Comparison of ENCODE assay signal across 8 mouse cellular contexts in the genomic region with DNA sequence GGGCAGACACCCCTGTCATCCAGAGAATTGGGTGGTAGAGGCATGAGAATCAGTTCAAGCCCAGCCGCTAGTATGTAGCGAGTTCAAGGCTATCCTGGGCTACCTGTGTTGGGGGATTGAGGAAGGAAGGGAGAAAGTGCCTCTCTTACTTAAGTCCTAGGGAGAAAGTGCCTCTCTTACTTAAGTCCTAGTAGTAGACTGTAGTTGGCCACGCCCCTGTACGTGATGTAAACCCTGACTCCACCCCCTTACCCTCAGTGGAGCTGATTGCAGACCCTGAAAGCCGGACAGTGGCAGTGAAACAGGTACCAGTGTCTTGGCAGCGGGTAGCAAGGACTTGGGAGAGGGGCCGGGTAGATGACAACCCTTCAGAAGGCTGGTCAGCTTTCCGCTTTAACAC. TPM values are rescaled to one million over a fixed set of nuclear protein-coding genes. Genes with fewer than 3 reads are reported as not detected.
DNase-seq lines count a peak whose midpoint lies in the region; ATAC-seq and TF ChIP-seq lines count a peak whose summit lies in the region.

No protein-coding gene starts in this region.

- H3K4me3 ChIP-seq in E14TG2a.4 (replicated peaks; ENCODE audit: low read length), result peak overlapping the region; percentile 98
- H3K4me3 ChIP-seq in embryonic facial prominence, embryonic 15.5 days (replicated peaks), result peak overlapping the region; percentile 72
- peak overlapping the region; percentile 66 for H3K4me3 ChIP-seq in kidney, embryonic 14.5 days (ENCODE audit: low read length)
- peak overlapping the region; percentile 84 for H3K4me3 ChIP-seq in stomach, embryonic 16.5 days (replicated peaks; ENCODE audit: low read length)

- H3K9me3 ChIP-seq in E14TG2a.4 (ENCODE audit: low read length), result no peaks in the 10 kb centered on the region
- H3K9me3 ChIP-seq in embryonic facial prominence, embryonic 15.5 days (replicated peaks), result no peaks in the 10 kb centered on the region
- no peaks in the 10 kb centered on the region for H3K9me3 ChIP-seq in kidney, embryonic 14.5 days (ENCODE audit: control insufficient read depth, low read length)
- H3K9me3 ChIP-seq in stomach, embryonic 16.5 days (replicated peaks; ENCODE audit: control insufficient read depth, low read length), result no peaks in the 10 kb centered on the region

- no peak for ATAC-seq in embryonic facial prominence, embryonic 15.5 days (ENCODE audit: insufficient number of reproducible peaks, low FRiP score, low TSS enrichment, low read depth)
- ATAC-seq in kidney, embryonic 14.5 days (ENCODE audit: low FRiP score, low TSS enrichment), result no peak
- ATAC-seq in stomach, embryonic 16.5 days (ENCODE audit: insufficient read depth, low FRiP score), result no peak

- H3K4me1 ChIP-seq in E14TG2a.4 (replicated peaks; ENCODE audit: low read depth, low read length), result peaks cover 80% of the 10 kb centered on the region
- peaks cover 68% of the 10 kb centered on the region for H3K4me1 ChIP-seq in embryonic facial prominence, embryonic 15.5 days
- peaks cover 36% of the 10 kb centered on the region for H3K4me1 ChIP-seq in kidney, embryonic 14.5 days (ENCODE audit: control insufficient read depth, insufficient read depth, low read length)
- peaks cover 48% of the 10 kb centered on the region for H3K4me1 ChIP-seq in stomach, embryonic 16.5 days (ENCODE audit: control insufficient read depth, insufficient read depth, low read length)

- peak overlapping the region; percentile 92; the same call in 1 of the 2 replicates for H3K27ac ChIP-seq in embryonic facial prominence, embryonic 15.5 days (replicated peaks)
- H3K27ac ChIP-seq in kidney, embryonic 14.5 days (ENCODE audit: low read depth, low read length), result no peak overlapping the region
- H3K27ac ChIP-seq in stomach, embryonic 16.5 days (ENCODE audit: low read length), result peak overlapping the region; percentile 95; the same call in 1 of the 2 replicates

- H3K9ac ChIP-seq in embryonic facial prominence, embryonic 15.5 days, result peak overlapping the region; percentile 76
- peak overlapping the region; percentile 69 for H3K9ac ChIP-seq in kidney, embryonic 14.5 days (ENCODE audit: low read depth, low read length)
- H3K9ac ChIP-seq in stomach, embryonic 16.5 days (ENCODE audit: low read length), result peak overlapping the region; percentile 95

- WGBS in embryonic facial prominence, embryonic 15.5 days, result 26% methylated on average over 8 of the region's 8 CpGs
- 29% methylated on average over 8 of the region's 8 CpGs for WGBS in kidney, embryonic 14.5 days
- WGBS in stomach, embryonic 16.5 days, result 26% methylated on average over 8 of the region's 8 CpGs

- peak overlapping the region; percentile 93 for H3K4me2 ChIP-seq in embryonic facial prominence, embryonic 15.5 days (replicated peaks)
- H3K4me2 ChIP-seq in kidney, embryonic 14.5 days (replicated peaks; ENCODE audit: low read depth, low read length), result peak overlapping the region; percentile 64
- peak overlapping the region; percentile 92 for H3K4me2 ChIP-seq in stomach, embryonic 16.5 days (ENCODE audit: low read depth, low read length)

- no peak for TF ChIP-seq CTCF in E14TG2a.4 (conservative IDR thresholded peaks at IDR 0.05; ENCODE audit: low read length)

- DNase-seq in 3T3-L1 (ENCODE audit: low read depth, low spot score), result peak; percentile 76
- DNase-seq in lung, postnatal 4 days, result peak; percentile 57 to 64
- DNase-seq in left cerebral cortex, adult 8-10 months (ENCODE audit: low spot score in 2 of 2), result no peak
- no peak for DNase-seq in right cerebral cortex, postnatal 25 days

- no peaks in the 10 kb centered on the region for H3K27me3 ChIP-seq in E14TG2a.4 (ENCODE audit: insufficient read depth, low read length)
- H3K27me3 ChIP-seq in embryonic facial prominence, embryonic 15.5 days, result no peaks in the 10 kb centered on the region
- H3K27me3 ChIP-seq in kidney, embryonic 14.5 days (ENCODE audit: control insufficient read depth, insufficient read depth, low read length), result no peaks in the 10 kb centered on the region
- no peaks in the 10 kb centered on the region for H3K27me3 ChIP-seq in stomach, embryonic 16.5 days (ENCODE audit: control insufficient read depth, insufficient read depth, low read length)

- peaks cover 34% of the 10 kb centered on the region for H3K36me3 ChIP-seq in E14TG2a.4 (ENCODE audit: insufficient read depth, low read length)
- peaks cover 26% of the 10 kb centered on the region for H3K36me3 ChIP-seq in embryonic facial prominence, embryonic 15.5 days
- peaks cover 22% of the 10 kb centered on the region for H3K36me3 ChIP-seq in kidney, embryonic 14.5 days (ENCODE audit: control insufficient read depth, insufficient read depth, low read length)
- peaks cover 9% of the 10 kb centered on the region for H3K36me3 ChIP-seq in stomach, embryonic 16.5 days (ENCODE audit: control insufficient read depth, insufficient read depth, low read length)

RNA-seq across cellular contexts. Expression of a gene that starts 1.0 kb away (rescaled TPM):
- 30.4 and 37.3 TPM in 2 replicates for polyA plus RNA-seq in embryonic facial prominence, embryonic 15.5 days (2015; fragmentation: Nextera tagmentation; extraction: Ambion mirVana)
- 27.0 and 30.4 TPM in 2 replicates for polyA plus RNA-seq in kidney, embryonic 14.5 days (2014; fragmentation: Nextera tagmentation; extraction: Ambion mirVana)
- polyA plus RNA-seq in stomach, embryonic 16.5 days (2015; fragmentation: Nextera tagmentation; extraction: Ambion mirVana), result 32.6 and 34.8 TPM in 2 replicates
- 10 to 100 TPM; 23.9 to 27.0 (median 24.4) TPM for total RNA-seq in left cerebral cortex, adult 8-10 months (2022)

RNA-seq across cellular contexts. Expression of a gene that starts 9.0 kb away (rescaled TPM):
- polyA plus RNA-seq in embryonic facial prominence, embryonic 15.5 days (2015; fragmentation: Nextera tagmentation; extraction: Ambion mirVana), result 86.6 and 89.3 TPM in 2 replicates
- 57.0 and 65.3 TPM in 2 replicates for polyA plus RNA-seq in kidney, embryonic 14.5 days (2014; fragmentation: Nextera tagmentation; extraction: Ambion mirVana)
- 71.7 and 74.1 TPM in 2 replicates for polyA plus RNA-seq in stomach, embryonic 16.5 days (2015; fragmentation: Nextera tagmentation; extraction: Ambion mirVana)
- 10 to 100 TPM; 76.4 to 88.3 (median 82.2) TPM for total RNA-seq in left cerebral cortex, adult 8-10 months (2022)

RNA-seq across cellular contexts. Expression of a gene that starts 9.1 kb away (rescaled TPM):
- 124 and 127 TPM in 2 replicates for polyA plus RNA-seq in embryonic facial prominence, embryonic 15.5 days (2015; fragmentation: Nextera tagmentation; extraction: Ambion mirVana)
- 51.4 and 86.5 TPM in 2 replicates for polyA plus RNA-seq in kidney, embryonic 14.5 days (2014; fragmentation: Nextera tagmentation; extraction: Ambion mirVana)
- 73.5 and 83.1 TPM in 2 replicates for polyA plus RNA-seq in stomach, embryonic 16.5 days (2015; fragmentation: Nextera tagmentation; extraction: Ambion mirVana)
- 10 to 100 TPM; 53.8 to 68.8 (median 64.7) TPM for total RNA-seq in left cerebral cortex, adult 8-10 months (2022)

RNA-seq across cellular contexts. Expression of a gene that starts 11.7 kb away (rescaled TPM):
- 428 and 442 TPM in 2 replicates for polyA plus RNA-seq in embryonic facial prominence, embryonic 15.5 days (2015; fragmentation: Nextera tagmentation; extraction: Ambion mirVana)
- polyA plus RNA-seq in kidney, embryonic 14.5 days (2014; fragmentation: Nextera tagmentation; extraction: Ambion mirVana), result 441 and 501 TPM in 2 replicates
- polyA plus RNA-seq in stomach, embryonic 16.5 days (2015; fragmentation: Nextera tagmentation; extraction: Ambion mirVana), result 150 and 156 TPM in 2 replicates
- total RNA-seq in left cerebral cortex, adult 8-10 months (2022), result 100 to 1,000 TPM; 277 to 305 (median 293) TPM

RNA-seq across cellular contexts. Expression of a gene that starts 34.6 kb away (rescaled TPM):
- polyA plus RNA-seq in embryonic facial prominence, embryonic 15.5 days (2015; fragmentation: Nextera tagmentation; extraction: Ambion mirVana), result 110 and 122 TPM in 2 replicates
- polyA plus RNA-seq in kidney, embryonic 14.5 days (2014; fragmentation: Nextera tagmentation; extraction: Ambion mirVana), result 80.0 and 86.3 TPM in 2 replicates
- polyA plus RNA-seq in stomach, embryonic 16.5 days (2015; fragmentation: Nextera tagmentation; extraction: Ambion mirVana), result 89.9 and 94.0 TPM in 2 replicates
- 10 to 100 TPM; 80.5 to 97.9 (median 88.4) TPM for total RNA-seq in left cerebral cortex, adult 8-10 months (2022)

Comparison
In these comparisons a context has a peak if more than half of its experiments do, and no peak if none do; other contexts are left out.
1. DNase-seq: peak in 3T3-L1 (single experiment) and lung, postnatal 4 days (2 of 2); none in left cerebral cortex, adult 8-10 months (0 of 2) and right cerebral cortex, postnatal 25 days (single experiment).
2. Peak in every context shown above with its lines, with median percentiles within 50 percentile points of each other: H3K4me3 ChIP-seq, H3K4me2 ChIP-seq and H3K9ac ChIP-seq.